Mouse (Mus musculus): ENCODE measurements around the gene Prkaa1.
A peak's percentile ranks its signal among the peaks of the same experiment; 100 is the strongest.

Gene Prkaa1

GRCm38 (mm10) chr15:5143361-5144020 lies at the start of gene Prkaa1:
TSS of gene Prkaa1 (plus strand) at chr15:5143861.
- no peak for DNase-seq (ENCODE audit: low read depth)

GRCm38 (mm10) chr15:5095534-5096301 lies 47.9 kb upstream of the Prkaa1 start:
- no peak for DNase-seq (ENCODE audit: low read depth)

GRCm38 (mm10) chr15:5097376-5097775 lies 46.3 kb upstream of the Prkaa1 start:
- no peak for DNase-seq (ENCODE audit: low read depth)

GRCm38 (mm10) chr15:5102312-5102711 lies 41.3 kb upstream of the Prkaa1 start:
- DNase-seq (ENCODE audit: low read depth) = no peak

- DNase-seq (ENCODE audit: low read depth) = no peak
These were observed 37.8 kb upstream of the Prkaa1 start for GRCm38 (mm10) chr15:5105891-5106290.

- DNase-seq (ENCODE audit: low read depth) = no peak
These were observed 37.4 kb upstream of the Prkaa1 start for GRCm38 (mm10) chr15:5106293-5106692.

GRCm38 (mm10) chr15:5107686-5108654 lies 35.7 kb upstream of the Prkaa1 start, which contains the start of gene Card6:
TSS of gene Card6 (minus strand) at chr15:5108539.
- DNase-seq (ENCODE audit: low read depth) = no peak

GRCm38 (mm10) chr15:5108655-5109040 lies 35.0 kb upstream of the Prkaa1 start:
- no peak for DNase-seq (ENCODE audit: low read depth)

- no peak for DNase-seq (ENCODE audit: low read depth)
These were observed 31.0 kb upstream of the Prkaa1 start for GRCm38 (mm10) chr15:5112651-5113050.

- no peak for DNase-seq (ENCODE audit: low read depth)
These were observed 28.5 kb upstream of the Prkaa1 start for GRCm38 (mm10) chr15:5115173-5115572.

- DNase-seq (ENCODE audit: low read depth) = peak; percentile 92
These were observed 27.2 kb upstream of the Prkaa1 start, which contains the start of gene Rpl37 for GRCm38 (mm10) chr15:5116270-5117030. TSS of gene Rpl37 (plus strand) at chr15:5116645.

- DNase-seq (ENCODE audit: low read depth) = no peak
These were observed 26.5 kb upstream of the Prkaa1 start for GRCm38 (mm10) chr15:5117031-5117601.

- no peak for DNase-seq (ENCODE audit: low read depth)
These were observed 25.0 kb upstream of the Prkaa1 start for GRCm38 (mm10) chr15:5118626-5119025.

GRCm38 (mm10) chr15:5119192-5119591 lies 24.5 kb upstream of the Prkaa1 start:
- DNase-seq (ENCODE audit: low read depth) = no peak

GRCm38 (mm10) chr15:5119707-5120106 lies 24.0 kb upstream of the Prkaa1 start:
- no peak for DNase-seq (ENCODE audit: low read depth)

- no peak for DNase-seq (ENCODE audit: low read depth)
These were observed 21.9 kb upstream of the Prkaa1 start for GRCm38 (mm10) chr15:5121535-5122313.

GRCm38 (mm10) chr15:5126456-5126855 lies 17.2 kb upstream of the Prkaa1 start:
- DNase-seq (ENCODE audit: low read depth) = no peak

- no peak for DNase-seq (ENCODE audit: low read depth)
These were observed 16.2 kb upstream of the Prkaa1 start for GRCm38 (mm10) chr15:5127487-5127886.

GRCm38 (mm10) chr15:5128176-5128940 lies 15.3 kb upstream of the Prkaa1 start:
- no peak for DNase-seq (ENCODE audit: low read depth)
